Mouse (Mus musculus): Measurements from ENCODE around the gene Hmgb3. TPM values are rescaled to one million over a fixed set of nuclear protein-coding genes. Genes with fewer than 3 reads are reported as not detected.

The Hmgb3 gene
- polyA plus RNA-seq, 1 experiment from 2014 or later: 284 TPM

DNA sequence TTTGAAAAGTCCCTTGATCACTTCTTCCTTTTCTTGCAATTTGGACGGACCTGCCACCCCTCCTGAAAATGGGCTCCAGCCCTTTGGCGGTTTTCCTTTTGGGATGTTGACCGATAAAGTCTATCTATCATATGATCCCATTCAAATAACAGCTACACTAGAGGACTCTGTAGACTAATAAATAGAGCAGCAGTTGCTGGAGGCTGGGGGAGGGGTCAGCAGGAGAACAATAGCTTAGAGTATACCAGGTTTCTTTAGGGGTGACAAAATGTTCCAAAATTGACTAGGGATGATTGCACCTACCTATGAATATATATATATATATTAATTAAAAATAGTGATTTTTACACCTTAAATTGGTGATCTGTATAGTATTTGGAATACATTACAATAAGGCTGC is 27.6 kb upstream of the Hmgb3 start:
- no peaks in the 10 kb centered on the region for H3K36me3 ChIP-seq (ENCODE audit: insufficient read depth)
- ATAC-seq (ENCODE audit: insufficient read depth) (no peak), DNase-seq (no peak)
- H3K4me3 ChIP-seq (ENCODE audit: low read depth, low read length): no peak overlapping the region
- no peaks in the 10 kb centered on the region for H3K27me3 ChIP-seq (ENCODE audit: insufficient read depth, low read length)
- H3K27ac ChIP-seq (ENCODE audit: low read depth): no peak overlapping the region
- no peak for TF ChIP-seq CTCF (IDR thresholded peaks at IDR 0.05; ENCODE audit: low read depth)
- H3K9me3 ChIP-seq (ENCODE audit: low read depth, low read length): no peaks in the 10 kb centered on the region
- no peak overlapping the region for H3K4me2 ChIP-seq
- H3K4me1 ChIP-seq (ENCODE audit: insufficient read depth): peaks cover 3% of the 10 kb centered on the region; the same call in 1 of the 2 replicates
- no peak overlapping the region for H3K9ac ChIP-seq
- 51% methylated on average over 3 of the region's 3 CpGs for WGBS

DNA sequence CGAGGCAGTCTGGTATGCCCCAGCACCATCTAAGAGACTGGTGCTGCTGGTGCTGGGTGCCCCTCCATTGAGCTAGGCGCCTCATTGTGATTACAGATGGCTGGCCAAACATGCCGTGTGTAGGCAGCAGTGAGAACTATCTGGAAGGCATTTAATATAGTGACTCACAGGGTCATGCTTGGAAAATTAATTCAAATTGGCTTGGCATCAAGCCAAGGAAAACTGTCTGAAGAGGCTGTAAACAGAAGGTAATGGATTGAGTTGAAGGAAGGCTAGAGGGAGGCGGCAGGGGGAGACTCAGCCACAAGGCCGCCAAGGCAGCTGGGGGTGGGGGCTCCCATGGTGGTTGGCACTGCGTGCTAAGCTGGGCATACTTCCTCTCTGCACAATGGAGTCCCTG is 27.1 kb upstream of the Hmgb3 start:
- Histone ChIP-seq H3K9ac (no peak overlapping the region), H3K36me3 (ENCODE audit: insufficient read depth) (no peaks in the 10 kb centered on the region), H3K4me1 (ENCODE audit: insufficient read depth) (peaks cover 3% of the 10 kb centered on the region; the same call in 1 of the 2 replicates), H3K27ac (ENCODE audit: low read depth) (no peak overlapping the region), H3K4me2 (no peak overlapping the region), H3K4me3 (ENCODE audit: low read depth, low read length) (no peak overlapping the region), H3K27me3 (ENCODE audit: insufficient read depth, low read length) (no peaks in the 10 kb centered on the region), H3K9me3 (ENCODE audit: low read depth, low read length) (no peaks in the 10 kb centered on the region)
- DNase-seq: peak; percentile 66
- 27% methylated on average over 6 of the region's 6 CpGs for WGBS
- no peak for TF ChIP-seq CTCF (IDR thresholded peaks at IDR 0.05; ENCODE audit: low read depth)
- peak; percentile 83 for ATAC-seq (ENCODE audit: insufficient read depth)

- no peak overlapping the region for H3K27ac ChIP-seq (ENCODE audit: low read depth)
- ATAC-seq (ENCODE audit: insufficient read depth): no peak
- H3K9me3 ChIP-seq (ENCODE audit: low read depth, low read length): no peaks in the 10 kb centered on the region
- H3K27me3 ChIP-seq (ENCODE audit: insufficient read depth, low read length): no peaks in the 10 kb centered on the region
- TF ChIP-seq CTCF (IDR thresholded peaks at IDR 0.05; ENCODE audit: low read depth): no peak
- peaks cover 3% of the 10 kb centered on the region; the same call in 1 of the 2 replicates for H3K4me1 ChIP-seq (ENCODE audit: insufficient read depth)
- no peak for DNase-seq
- H3K36me3 ChIP-seq (ENCODE audit: insufficient read depth): no peaks in the 10 kb centered on the region
- H3K4me2 ChIP-seq: no peak overlapping the region
- H3K9ac ChIP-seq: no peak overlapping the region
- no peak overlapping the region for H3K4me3 ChIP-seq (ENCODE audit: low read depth, low read length)
- WGBS: 74% methylated on average over 3 of the region's 3 CpGs
These were observed 23.1 kb upstream of the Hmgb3 start for GRCm38 (mm10) chrX:71532635-71533034.

- Histone ChIP-seq H3K4me1 (ENCODE audit: insufficient read depth) (no peaks in the 10 kb centered on the region), H3K27ac (ENCODE audit: low read depth) (no peak overlapping the region), H3K4me2 (no peak overlapping the region), H3K36me3 (ENCODE audit: insufficient read depth) (no peaks in the 10 kb centered on the region), H3K27me3 (ENCODE audit: insufficient read depth, low read length) (no peaks in the 10 kb centered on the region), H3K4me3 (ENCODE audit: low read depth, low read length) (no peak overlapping the region), H3K9me3 (ENCODE audit: low read depth, low read length) (no peaks in the 10 kb centered on the region), H3K9ac (no peak overlapping the region)
- no peak for ATAC-seq (ENCODE audit: insufficient read depth)
- 75% methylated on average over 5 of the region's 5 CpGs for WGBS
- no peak for DNase-seq
- TF ChIP-seq CTCF (IDR thresholded peaks at IDR 0.05; ENCODE audit: low read depth): no peak
These were observed 21.6 kb upstream of the Hmgb3 start for GRCm38 (mm10) chrX:71534102-71534501.

DNA sequence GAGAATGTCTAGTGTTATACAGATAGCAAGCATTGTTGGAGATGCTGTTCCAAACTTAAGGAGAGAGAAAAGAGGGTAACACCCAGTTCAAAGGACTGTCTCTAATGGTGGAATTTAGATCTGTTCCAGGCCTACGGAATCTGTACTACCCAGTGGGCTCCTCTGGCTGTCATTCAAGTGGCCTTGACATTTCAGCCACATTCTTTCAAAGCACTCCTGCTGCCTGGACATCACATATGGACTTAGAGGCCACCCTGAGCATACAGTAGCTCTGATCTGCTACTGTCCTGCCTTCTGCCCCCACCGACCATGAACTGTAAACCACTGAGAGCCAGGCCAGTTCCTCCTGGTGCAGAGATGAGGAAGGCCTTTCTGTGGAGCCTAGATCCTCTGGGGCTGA is 17.9 kb upstream of the Hmgb3 start:
- no peak for ATAC-seq (ENCODE audit: insufficient read depth)
- WGBS: 60% methylated on average over 2 of the region's 2 CpGs

GRCm38 (mm10) chrX:71540821-71541510 is 14.8 kb upstream of the Hmgb3 start:
- no peaks in the 10 kb centered on the region for H3K36me3 ChIP-seq (ENCODE audit: insufficient read depth)

More for the DNA sequence above, 17.9 kb upstream of the Hmgb3 start:
- Histone ChIP-seq H3K36me3 (ENCODE audit: insufficient read depth) (no peaks in the 10 kb centered on the region), H3K9me3 (ENCODE audit: low read depth, low read length) (no peaks in the 10 kb centered on the region), H3K4me3 (ENCODE audit: low read depth, low read length) (no peak overlapping the region), H3K9ac (no peak overlapping the region), H3K27ac (ENCODE audit: low read depth) (no peak overlapping the region), H3K4me2 (no peak overlapping the region), H3K27me3 (ENCODE audit: insufficient read depth, low read length) (no peaks in the 10 kb centered on the region), H3K4me1 (ENCODE audit: insufficient read depth) (no peaks in the 10 kb centered on the region)
- TF ChIP-seq CTCF (IDR thresholded peaks at IDR 0.05; ENCODE audit: low read depth): no peak
- no peak for DNase-seq

GRCm38 (mm10) chrX:71544731-71545130 is 11.0 kb upstream of the Hmgb3 start:
- DNase-seq: no peak
- 54% methylated on average over 5 of the region's 5 CpGs for WGBS

More at GRCm38 (mm10) chrX:71540821-71541510, 14.8 kb upstream of the Hmgb3 start:
- Histone ChIP-seq H3K4me2 (no peak overlapping the region), H3K4me3 (ENCODE audit: low read depth, low read length) (no peak overlapping the region), H3K9ac (no peak overlapping the region), H3K4me1 (ENCODE audit: insufficient read depth) (no peaks in the 10 kb centered on the region), H3K9me3 (ENCODE audit: low read depth, low read length) (no peaks in the 10 kb centered on the region), H3K27me3 (ENCODE audit: insufficient read depth, low read length) (no peaks in the 10 kb centered on the region), H3K27ac (ENCODE audit: low read depth) (no peak overlapping the region)
- ATAC-seq (ENCODE audit: insufficient read depth) (no peak), DNase-seq (no peak)
- TF ChIP-seq CTCF (IDR thresholded peaks at IDR 0.05; ENCODE audit: low read depth): no peak
- 67% methylated on average over 7 of the region's 7 CpGs for WGBS

More at GRCm38 (mm10) chrX:71544731-71545130, 11.0 kb upstream of the Hmgb3 start:
- H3K9ac ChIP-seq: no peak overlapping the region
- no peaks in the 10 kb centered on the region for H3K36me3 ChIP-seq (ENCODE audit: insufficient read depth)
- H3K9me3 ChIP-seq (ENCODE audit: low read depth, low read length): no peaks in the 10 kb centered on the region
- no peaks in the 10 kb centered on the region for H3K4me1 ChIP-seq (ENCODE audit: insufficient read depth)
- H3K4me2 ChIP-seq: no peak overlapping the region
- H3K4me3 ChIP-seq (ENCODE audit: low read depth, low read length): no peak overlapping the region
- H3K27me3 ChIP-seq (ENCODE audit: insufficient read depth, low read length): no peaks in the 10 kb centered on the region
- no peak for TF ChIP-seq CTCF (IDR thresholded peaks at IDR 0.05; ENCODE audit: low read depth)
- ATAC-seq (ENCODE audit: insufficient read depth): no peak
- H3K27ac ChIP-seq (ENCODE audit: low read depth): no peak overlapping the region
